Mouse (Mus musculus) kidney, adult 2 months (tissue): ENCODE measurements around the gene Pde1a.

Source experiments
- CTCF ChIP-seq: fragments of 200-500 bp; conservative IDR thresholded peaks from 2 replicates; pipeline ENCODE4 v1.5.1; 2011; ENCODE audit warnings: low read depth, mild to moderate bottlenecking, control low read depth, low read length, moderate library complexity, mixed read lengths; ENCODE audit not compliant: insufficient read depth, insufficient read length
- POLR2A ChIP-seq: fragments of 200-500 bp; IDR thresholded peaks from one replicate; pipeline ENCODE4 v1.6.1; 2011; ENCODE audit warnings: low read depth, low read length, control low read depth

DNA sequence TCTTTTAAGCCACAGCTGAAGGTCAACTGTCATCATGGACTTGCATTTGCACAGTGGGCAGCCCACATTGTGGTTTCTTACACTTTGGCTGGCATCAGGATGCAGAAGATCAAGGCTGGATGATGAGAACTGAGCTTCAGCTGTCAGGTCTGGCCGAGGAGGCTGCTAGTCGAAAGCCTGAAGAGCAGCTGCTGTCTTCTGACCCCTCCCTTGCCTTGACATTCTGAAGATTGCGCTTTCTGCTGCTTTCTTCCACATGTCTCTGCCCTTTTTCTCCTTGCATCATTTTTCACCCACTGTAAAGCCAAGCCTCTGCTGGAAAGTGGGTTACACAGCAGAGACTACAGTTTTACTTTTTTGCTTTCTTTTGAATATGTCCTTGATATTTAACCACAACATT is 59.5 kb downstream of the Pde1a start:
- TF ChIP-seq CTCF (no peak), POLR2A (no peak)
